Comparison of ENCODE assay signal across 24 mouse cellular contexts in the genomic region with DNA sequence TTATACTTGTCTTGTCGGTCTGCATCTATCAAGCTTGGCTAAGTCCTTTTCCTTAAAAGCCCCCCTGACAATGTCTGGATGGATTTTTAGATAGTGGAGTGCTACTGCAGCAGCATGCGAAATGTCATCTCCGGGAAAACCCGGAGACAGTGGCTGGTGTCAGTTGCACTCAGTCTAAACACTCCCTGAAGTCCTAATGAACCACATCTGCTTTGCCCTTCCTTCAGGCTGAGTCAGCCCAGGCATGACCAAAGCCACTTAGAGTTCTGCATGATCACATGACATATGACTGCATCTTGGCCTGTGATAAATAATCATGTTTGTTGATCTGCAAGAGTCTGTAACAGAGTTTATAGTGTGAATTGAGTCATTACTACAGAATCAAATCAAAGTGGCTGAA.
DNase-seq lines count a peak whose midpoint lies in the region; ATAC-seq and TF ChIP-seq lines count a peak whose summit lies in the region.
"Had no signal": no experiment of that assay in that cellular context is flagged by ENCODE, and none has a peak within 500 bp of the region (broad histone marks: within the 10 kb centered on the region; RNA-seq: fewer than 3 reads in every experiment).

No protein-coding gene starts in this region.

- H3K27ac ChIP-seq in kidney, postnatal 0 days: no peak overlapping the region
- no peak overlapping the region for H3K27ac ChIP-seq in kidney, embryonic 16.5 days (ENCODE audit: low read length)
- no peak overlapping the region for H3K27ac ChIP-seq in embryonic facial prominence, embryonic 11.5 days (replicated peaks; ENCODE audit: low read depth, low read length)
- H3K27ac ChIP-seq: embryonic facial prominence, embryonic 12.5 days; forebrain, embryonic 13.5 days; heart, adult 2 months; hindbrain, embryonic 12.5 days; hindbrain, embryonic 15.5 days had no signal

- no peak overlapping the region for H3K4me3 ChIP-seq in kidney, postnatal 0 days (replicated peaks; ENCODE audit: low read depth, low read length)
- no peak overlapping the region for H3K4me3 ChIP-seq in kidney, embryonic 16.5 days (ENCODE audit: low read length)
- no peak overlapping the region for H3K4me3 ChIP-seq in embryonic facial prominence, embryonic 11.5 days (ENCODE audit: low read depth, low read length)
- H3K4me3 ChIP-seq: embryonic facial prominence, embryonic 12.5 days; erythroblast, embryonic 14.5 days; forebrain, embryonic 13.5 days; heart, adult 2 months; hindbrain, embryonic 12.5 days; hindbrain, embryonic 15.5 days had no signal

- no peak overlapping the region for H3K4me2 ChIP-seq in kidney, postnatal 0 days (ENCODE audit: low read length)
- no peak overlapping the region for H3K4me2 ChIP-seq in kidney, embryonic 16.5 days (replicated peaks; ENCODE audit: low read depth, low read length)
- H3K4me2 ChIP-seq in embryonic facial prominence, embryonic 11.5 days (ENCODE audit: low read depth, low read length): no peak overlapping the region
- H3K4me2 ChIP-seq: embryonic facial prominence, embryonic 12.5 days; forebrain, embryonic 13.5 days; heart, embryonic 11.5 days; hindbrain, embryonic 12.5 days; hindbrain, embryonic 15.5 days had no signal

- TF ChIP-seq CTCF in kidney, postnatal 0 days (IDR thresholded peaks at IDR 0.05; ENCODE audit: low read depth): no peak

- no peaks in the 10 kb centered on the region for H3K4me1 ChIP-seq in kidney, postnatal 0 days (replicated peaks; ENCODE audit: insufficient read depth, low read length)
- 0 out of 2 replicates have a peak, but pooled peaks cover 5% of the 10 kb centered on the region for H3K4me1 ChIP-seq in kidney, embryonic 16.5 days (ENCODE audit: insufficient read depth, low read length)
- H3K4me1 ChIP-seq in embryonic facial prominence, embryonic 11.5 days (ENCODE audit: control insufficient read depth, insufficient read depth, low read length): no peaks in the 10 kb centered on the region
- H3K4me1 ChIP-seq: embryonic facial prominence, embryonic 12.5 days; hindbrain, embryonic 15.5 days had no signal

- H3K36me3 ChIP-seq in kidney, postnatal 0 days (ENCODE audit: insufficient read depth, low read length): no peaks in the 10 kb centered on the region
- H3K36me3 ChIP-seq in kidney, embryonic 16.5 days (ENCODE audit: insufficient read depth, low read length): no peaks in the 10 kb centered on the region
- H3K36me3 ChIP-seq in embryonic facial prominence, embryonic 11.5 days (replicated peaks; ENCODE audit: control insufficient read depth, insufficient read depth, low read depth, low read length): no peaks in the 10 kb centered on the region
- H3K36me3 ChIP-seq: embryonic facial prominence, embryonic 12.5 days; hindbrain, embryonic 12.5 days; hindbrain, embryonic 15.5 days had no signal

- peak; percentile 67 for DNase-seq in kidney, postnatal 0 days (ENCODE audit: low spot score)
- DNase-seq in NIH3T3 (ENCODE audit: low read depth): peak; percentile 3
- peak; percentile 57 for DNase-seq in embryonic facial prominence, embryonic 11.5 days (ENCODE audit: low spot score)
- DNase-seq in lung, postnatal 25 days (ENCODE audit: low spot score): no peak
- DNase-seq in heart, adult 8-10 months (ENCODE audit: low spot score): no peak
- DNase-seq: adrenal gland, postnatal 14 days; cerebellum, adult 11-12 months; cerebellum, adult 8-10 months; cerebellum, postnatal 10 days; cerebellum, postnatal 36 days; embryo, embryonic 11 days; gastrocnemius, postnatal 10 days; gastrocnemius, postnatal 36 days; heart, adult 2 months had no signal

- H3K9me3 ChIP-seq in kidney, postnatal 0 days (replicated peaks; ENCODE audit: low read length): no peaks in the 10 kb centered on the region
- no peaks in the 10 kb centered on the region for H3K9me3 ChIP-seq in kidney, embryonic 16.5 days (ENCODE audit: low read length)
- no peaks in the 10 kb centered on the region for H3K9me3 ChIP-seq in embryonic facial prominence, embryonic 11.5 days (replicated peaks; ENCODE audit: control insufficient read depth, low read length)
- H3K9me3 ChIP-seq: embryonic facial prominence, embryonic 12.5 days; forebrain, embryonic 13.5 days; hindbrain, embryonic 12.5 days; hindbrain, embryonic 15.5 days had no signal

- ATAC-seq in kidney, postnatal 0 days (replicated peaks; ENCODE audit: low FRiP score, low read depth): no peak
- ATAC-seq in kidney, embryonic 16.5 days (ENCODE audit: low FRiP score, low TSS enrichment): no peak
- ATAC-seq in embryonic facial prominence, embryonic 11.5 days (replicated peaks; ENCODE audit: insufficient number of reproducible peaks, low FRiP score, low TSS enrichment, low read depth): no peak
- ATAC-seq: CD4-positive, CD25-positive, alpha-beta regulatory T cell, adult 4 months; forebrain, embryonic 13.5 days; forebrain, embryonic 16.5 days; Patski had no signal

- no peak overlapping the region for H3K9ac ChIP-seq in kidney, postnatal 0 days (ENCODE audit: low read depth, low read length)
- no peak overlapping the region for H3K9ac ChIP-seq in kidney, embryonic 16.5 days (replicated peaks; ENCODE audit: low read length)
- no peak overlapping the region for H3K9ac ChIP-seq in embryonic facial prominence, embryonic 11.5 days (replicated peaks; ENCODE audit: low read length)
- H3K9ac ChIP-seq: embryonic facial prominence, embryonic 12.5 days; forebrain, embryonic 13.5 days; hindbrain, embryonic 12.5 days; hindbrain, embryonic 15.5 days had no signal

- no peaks in the 10 kb centered on the region for H3K27me3 ChIP-seq in kidney, postnatal 0 days (ENCODE audit: insufficient read depth, low read length)
- no peaks in the 10 kb centered on the region for H3K27me3 ChIP-seq in kidney, embryonic 16.5 days (ENCODE audit: insufficient read depth, low read length)
- no peaks in the 10 kb centered on the region for H3K27me3 ChIP-seq in embryonic facial prominence, embryonic 11.5 days (ENCODE audit: control insufficient read depth, insufficient read depth, low read length)
- H3K27me3 ChIP-seq: embryonic facial prominence, embryonic 12.5 days; forebrain, embryonic 13.5 days; Patski had no signal

- WGBS in kidney, postnatal 0 days: 50% methylated on average over 4 of the region's 4 CpGs
- WGBS in kidney, embryonic 16.5 days: 53% methylated on average over 4 of the region's 4 CpGs
- WGBS in embryonic facial prominence, embryonic 11.5 days: 63% methylated on average over 4 of the region's 4 CpGs

Comparison
In these comparisons a context has a peak if more than half of its experiments do, and no peak if none do; other contexts are left out.
1. DNase-seq: peak in kidney, postnatal 0 days (single experiment), NIH3T3 (single experiment) and embryonic facial prominence, embryonic 11.5 days (single experiment); none in lung, postnatal 25 days (single experiment) and heart, adult 8-10 months (single experiment).